Mouse (Mus musculus) stomach, postnatal 0 days (tissue): Measurements from ENCODE around the gene Gfpt1.

Experiments
- CTCF ChIP-seq: IDR thresholded peaks from 2 replicates; pipeline ENCODE4 v1.5.1; 2016; ENCODE audit warnings: antibody characterized with exemption, low read depth, mild to moderate bottlenecking, moderate library complexity
- EP300 ChIP-seq: optimal IDR thresholded peaks from 2 replicates; pipeline ENCODE3; 2016; ENCODE audit warnings: antibody characterized with exemption

- no peak for TF ChIP-seq CTCF
- no peak for TF ChIP-seq EP300
Measured at GRCm38 (mm10) chr6:87054193-87054592, 11.5 kb downstream of the Gfpt1 start.
